Mouse (Mus musculus) kidney, adult 9 months (tissue): ENCODE data around the gene Abcd4.

Experiments used
- DNase-seq: peaks from one replicate; pipeline ENCODE4 v3.0.0; 2022

Gene Abcd4

GRCm38 (mm10) chr12:84616977-84617630 lies at the start of gene Abcd4:
Abcd4 (minus strand) TSS chr12:84617413.
- DNase-seq = peak; percentile 98

GRCm38 (mm10) chr12:84653912-84654311 lies 36.7 kb upstream of the Abcd4 start:
- DNase-seq = peak; percentile 43

GRCm38 (mm10) chr12:84650234-84650633 lies 33.0 kb upstream of the Abcd4 start:
- DNase-seq = no peak

- no peak for DNase-seq
These were observed 23.4 kb upstream of the Abcd4 start, which contains the start of gene Vrtn for GRCm38 (mm10) chr12:84640654-84641053. Vrtn (plus strand) TSS chr12:84641019.

- no peak for DNase-seq
These were observed 23.0 kb upstream of the Abcd4 start for GRCm38 (mm10) chr12:84640253-84640652.

- no peak for DNase-seq
These were observed 14.7 kb upstream of the Abcd4 start for GRCm38 (mm10) chr12:84631867-84632266.

GRCm38 (mm10) chr12:84625116-84625515 lies 7.9 kb upstream of the Abcd4 start:
- no peak for DNase-seq

- DNase-seq = peak; percentile 59
These were observed 7.4 kb upstream of the Abcd4 start for GRCm38 (mm10) chr12:84624601-84625000.

- DNase-seq = peak; percentile 39
These were observed 3.8 kb upstream of the Abcd4 start for GRCm38 (mm10) chr12:84620975-84621374.

- DNase-seq = peak; percentile 47
These were observed 450 bp upstream of the Abcd4 start for GRCm38 (mm10) chr12:84617663-84618062.

- no peak for DNase-seq
These were observed 2.7 kb downstream of the Abcd4 start for GRCm38 (mm10) chr12:84614524-84614923.

- peak; percentile 45 for DNase-seq
These were observed 3.2 kb downstream of the Abcd4 start for GRCm38 (mm10) chr12:84614001-84614400.

- peak; percentile 83 for DNase-seq
These were observed 4.7 kb downstream of the Abcd4 start for GRCm38 (mm10) chr12:84612518-84612917.

GRCm38 (mm10) chr12:84611718-84612117 lies 5.5 kb downstream of the Abcd4 start:
- DNase-seq = no peak

GRCm38 (mm10) chr12:84605860-84606259 lies 11.4 kb downstream of the Abcd4 start:
- DNase-seq = no peak

- DNase-seq = no peak
These were observed 13.2 kb downstream of the Abcd4 start for GRCm38 (mm10) chr12:84604001-84604400.

- no peak for DNase-seq
These were observed 18.9 kb downstream of the Abcd4 start for GRCm38 (mm10) chr12:84598324-84598723.

GRCm38 (mm10) chr12:84589825-84590761 lies 27.1 kb downstream of the Abcd4 start:
- peak; percentile 94 for DNase-seq

- DNase-seq = no peak
These were observed 35.9 kb downstream of the Abcd4 start for GRCm38 (mm10) chr12:84581285-84581684.

GRCm38 (mm10) chr12:84578440-84578770 lies 38.8 kb downstream of the Abcd4 start:
- no peak for DNase-seq

GRCm38 (mm10) chr12:84577768-84578439 lies 39.3 kb downstream of the Abcd4 start:
- no peak for DNase-seq

GRCm38 (mm10) chr12:84573094-84573493 lies 44.1 kb downstream of the Abcd4 start:
- no peak for DNase-seq

GRCm38 (mm10) chr12:84572341-84572720 lies 44.9 kb downstream of the Abcd4 start:
- no peak for DNase-seq
